Mouse (Mus musculus) stomach, embryonic 15.5 days (tissue): Measurements from ENCODE around the gene Fgf3. TPM values are rescaled to one million over a fixed set of nuclear protein-coding genes. Genes with fewer than 3 reads are reported as not detected.
"Not testable (repeated sequence)": the region's sequence is repeated elsewhere in the genome, so short reads cannot be mapped to it uniquely, and the experiment has no call there.

ENCODE experiments used
- ATAC-seq: fragments of 200-750 bp; cut with Nextera tagmentation; 2 replicates; pipeline ENCODE4 v1.8.0; 2017; ENCODE audit warnings: low read depth, moderate number of reproducible peaks, moderate TSS enrichment; ENCODE audit not compliant: insufficient read depth, low FRiP score
- H3K27ac ChIP-seq: fragments of 300-500 bp; sonication (generic); 2 replicates; pipeline ENCODE4 v1.5.1; 2015; ENCODE audit warnings: mild to moderate bottlenecking, inconsistent platforms
- H3K27me3 ChIP-seq: fragments of 300-500 bp; sonication (generic); replicated peaks from 2 replicates; pipeline ENCODE4 v1.6.1; 2015; ENCODE audit warnings: inconsistent platforms
- H3K36me3 ChIP-seq: fragments of 300-500 bp; sonication (generic); 2 replicates; pipeline ENCODE4 v1.6.1; 2015; ENCODE audit warnings: inconsistent platforms
- H3K4me1 ChIP-seq: fragments of 300-500 bp; sonication (generic); 2 replicates; pipeline ENCODE4 v1.6.1; 2015; ENCODE audit warnings: inconsistent platforms
- H3K4me2 ChIP-seq: fragments of 300-500 bp; sonication (generic); 2 replicates; pipeline ENCODE4 v1.6.1; 2015; ENCODE audit warnings: mild to moderate bottlenecking, inconsistent platforms
- H3K4me3 ChIP-seq: fragments of 300-500 bp; sonication (generic); replicated peaks from 2 replicates; pipeline ENCODE4 v1.5.1; 2015; ENCODE audit warnings: inconsistent platforms
- H3K9ac ChIP-seq: fragments of 300-500 bp; sonication (generic); 2 replicates; pipeline ENCODE4 v1.6.1; 2015; ENCODE audit warnings: inconsistent platforms
- H3K9me3 ChIP-seq: fragments of 300-500 bp; sonication (generic); 2 replicates; pipeline ENCODE4 v1.6.1; 2016; ENCODE audit warnings: inconsistent platforms
- WGBS: fragments of 180-500 bp; shearing (Covaris S2); methylation state at CpG from one replicate; pipeline ENCODE4 v1.1.7; 2015; 5-methylcytosine and 5-hydroxymethylcytosine counted together
- polyA plus RNA-seq: library from polyadenylated mRNA; unstranded; fragments of >200 nt; fragmentation: Nextera tagmentation; extraction: Ambion mirVana; gene quantifications from 2 replicates; pipeline ENCODE4 v1.2.1, GENCODE M21; 2015

The Fgf3 gene
- polyA plus RNA-seq, 1 experiment from 2014 or later, result not detected

- H3K4me2 ChIP-seq, result no peak overlapping the region
- no peak for ATAC-seq
- 9% methylated on average over 18 of the region's 18 CpGs for WGBS
These were observed 50.8 kb downstream of the Fgf3 start for GRCm38 (mm10) chr7:144888564-144889299.

GRCm38 (mm10) chr7:144890661-144891060 lies 52.8 kb downstream of the Fgf3 start:
- H3K9ac ChIP-seq, H3K27ac ChIP-seq, H3K4me2 ChIP-seq, H3K36me3 ChIP-seq, H3K4me1 ChIP-seq, H3K4me3 ChIP-seq, ATAC-seq, H3K9me3 ChIP-seq: not testable (repeated sequence)
- WGBS, result 75% methylated on average over 1 of the region's 1 CpGs
- H3K27me3 ChIP-seq, result peaks cover 29% of the 10 kb centered on the region

More at GRCm38 (mm10) chr7:144888564-144889299, 50.8 kb downstream of the Fgf3 start:
- Histone ChIP-seq H3K36me3 (no peaks in the 10 kb centered on the region), H3K27me3 (peaks cover 17% of the 10 kb centered on the region; the same call in 1 of the 2 replicates), H3K9ac (no peak overlapping the region), H3K9me3 (no peaks in the 10 kb centered on the region), H3K4me3 (no peak overlapping the region), H3K27ac (no peak overlapping the region), H3K4me1 (no peaks in the 10 kb centered on the region)

- no peak for ATAC-seq
- Histone ChIP-seq H3K27ac (no peak overlapping the region), H3K27me3 (peaks cover 41% of the 10 kb centered on the region), H3K4me3 (no peak overlapping the region), H3K36me3 (no peaks in the 10 kb centered on the region), H3K9me3 (no peaks in the 10 kb centered on the region), H3K4me2 (no peak overlapping the region), H3K4me1 (peaks cover 17% of the 10 kb centered on the region), H3K9ac (no peak overlapping the region)
- WGBS, result 79% methylated on average over 2 of the region's 2 CpGs
These were observed 54.0 kb downstream of the Fgf3 start for GRCm38 (mm10) chr7:144891863-144892262.

GRCm38 (mm10) chr7:144892322-144892721 lies 54.4 kb downstream of the Fgf3 start:
- Histone ChIP-seq H3K36me3 (no peaks in the 10 kb centered on the region), H3K9me3 (no peaks in the 10 kb centered on the region), H3K27me3 (peaks cover 46% of the 10 kb centered on the region), H3K4me3 (no peak overlapping the region), H3K4me1 (peaks cover 21% of the 10 kb centered on the region), H3K9ac (no peak overlapping the region), H3K27ac (no peak overlapping the region), H3K4me2 (no peak overlapping the region)
- 55% methylated on average over 6 of the region's 6 CpGs for WGBS
- ATAC-seq, result no peak

Other genes starting within 250 kb of the Fgf3 start
- gene Ano1, start 86.1 kb upstream of the Fgf3 start, polyA plus RNA-seq, result 47.6 and 48.8 TPM in 2 replicates
- not detected in 2 replicates for gene Fgf4, start 9.3 kb downstream of the Fgf3 start, polyA plus RNA-seq
- gene Fgf15, start 58.4 kb downstream of the Fgf3 start, polyA plus RNA-seq, result 0.09 and 0.21 TPM in 2 replicates
- 24.2 and 24.6 TPM in 2 replicates for gene LTO1, start 77.0 kb downstream of the Fgf3 start, polyA plus RNA-seq
- gene Ccnd1, start 101.8 kb downstream of the Fgf3 start, polyA plus RNA-seq, result 62.3 and 76.9 TPM in 2 replicates